Mouse (Mus musculus): ENCODE results near the gene Vmn2r100. TPM values are rescaled to one million over a fixed set of nuclear protein-coding genes. Genes with fewer than 3 reads are reported as not detected.

Vmn2r100 gene
- not detected in 2 replicates for polyA plus RNA-seq (2015; fragmentation: Nextera tagmentation; extraction: Ambion mirVana)

DNA sequence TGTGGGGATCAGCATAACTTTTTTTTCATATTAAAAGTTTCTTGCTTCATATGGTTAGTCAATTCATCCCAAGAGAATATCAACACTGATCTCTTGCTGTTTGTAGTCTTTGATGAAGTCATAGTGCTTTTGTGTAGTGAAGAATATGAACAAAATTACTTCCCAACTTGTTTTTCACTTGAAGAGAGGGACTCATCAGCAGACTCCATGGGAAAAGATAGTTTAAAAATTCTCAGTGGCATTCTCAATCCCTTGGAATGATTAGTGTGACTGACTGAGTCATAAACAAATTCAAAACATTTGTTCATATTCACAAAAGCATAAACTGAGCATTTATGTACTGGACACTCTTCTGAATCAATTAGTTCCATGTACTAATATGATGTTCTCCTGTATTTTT is at the start of gene Vmn2r100:
Vmn2r100 (plus strand) TSS at position 301 of the 400 bp plus-strand sequence.

DNA sequence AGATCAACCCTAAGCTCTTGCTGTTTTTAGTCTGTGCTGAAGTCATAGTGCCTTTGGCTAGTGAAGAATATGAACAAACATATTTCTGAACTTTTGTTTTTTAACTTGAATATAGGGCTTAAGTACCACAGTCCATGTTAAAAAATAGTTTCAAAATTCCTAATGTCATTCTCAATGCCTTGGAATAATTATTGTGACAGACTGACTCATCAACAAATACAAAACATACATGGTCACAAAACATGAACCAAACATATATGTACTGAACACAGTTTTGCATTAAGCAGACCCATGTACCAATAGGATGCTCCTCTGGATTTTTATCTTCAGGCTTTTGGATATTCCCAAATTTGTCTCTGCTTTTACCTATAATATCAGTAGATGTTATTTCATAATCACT is 72.4 kb downstream of the Vmn2r100 start, which contains the start of gene Vmn2r101:
Vmn2r101 (plus strand) TSS at position 301 of the 400 bp plus-strand sequence.

Other genes with a start within 250 kb of the Vmn2r100 start
- gene Vmn2r99, start 142.8 kb upstream of the Vmn2r100 start, polyA plus RNA-seq (2015; fragmentation: Nextera tagmentation; extraction: Ambion mirVana), result not detected in 2 replicates
- gene Vmn2r101, start 72.5 kb downstream of the Vmn2r100 start, polyA plus RNA-seq (2015; fragmentation: Nextera tagmentation; extraction: Ambion mirVana), result not detected in 2 replicates
- not detected in 2 replicates for gene Vmn2r102, start 155.6 kb downstream of the Vmn2r100 start, polyA plus RNA-seq (2015; fragmentation: Nextera tagmentation; extraction: Ambion mirVana)

Measured in neural tube, postnatal 0 days (tissue).